Mouse (Mus musculus) c-Kit-positive CD71-negative TER-119-negative erythroid progenitor cells, embryonic 14.5 days (primary cell): ENCODE measurements around the gene Olfr1043.
A peak's percentile ranks its signal among the peaks of the same experiment; 100 is the strongest.

Experiments
- DNase-seq: peaks from one replicate; pipeline ENCODE4 v3.0.0-alpha.2; 2013; ENCODE audit warnings: low read depth

Olfr1043 gene

GRCm38 (mm10) chr2:86167422-86167821 lies at the start of gene Olfr1043:
Gene Olfr1043 (minus strand): TSS chr2:86167522.
- no peak for DNase-seq

- no peak for DNase-seq
Measured at GRCm38 (mm10) chr2:86202909-86203308, 35.6 kb upstream of the Olfr1043 start, which contains the start of gene Olfr1045. Gene Olfr1045 (minus strand): TSS chr2:86203009.

DNA sequence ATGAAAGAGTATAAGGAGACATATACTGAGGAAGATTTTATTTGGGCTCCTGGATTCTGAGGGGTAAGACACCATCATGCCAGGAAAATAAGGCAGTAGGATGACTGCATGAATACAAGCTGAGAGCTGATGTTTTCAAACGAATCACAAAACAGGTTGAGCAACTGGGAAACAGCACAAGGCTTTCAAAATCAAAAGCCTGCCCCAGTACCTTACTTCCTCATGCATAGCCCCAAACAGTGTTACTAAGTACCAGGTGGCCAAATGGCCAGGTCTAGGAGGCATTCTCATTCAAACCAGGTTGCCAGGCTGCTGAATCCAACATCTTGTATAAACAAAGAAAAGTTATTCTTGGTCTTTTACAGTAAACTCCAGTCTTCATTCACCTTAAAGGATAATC lies 28.5 kb upstream of the Olfr1043 start:
- DNase-seq: no peak

DNA sequence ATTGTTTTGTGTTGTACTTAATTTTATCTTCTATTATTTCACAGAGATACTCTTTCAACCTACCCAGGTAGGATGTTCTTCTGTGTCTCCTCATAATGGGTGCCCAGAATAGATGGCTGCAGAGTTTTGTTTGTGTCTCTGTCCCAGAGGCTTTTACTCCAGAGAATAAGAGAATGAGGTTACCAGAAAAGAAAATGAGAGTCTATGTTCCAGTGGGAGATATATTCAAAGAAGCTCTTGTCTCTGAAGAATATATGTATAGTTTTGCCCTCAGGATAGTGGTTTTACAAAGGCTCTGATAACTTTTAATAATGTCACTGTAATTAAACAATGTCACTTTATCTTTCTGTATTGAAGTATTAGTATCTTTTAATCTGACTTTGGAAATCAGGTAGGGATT lies 18.3 kb upstream of the Olfr1043 start, which contains the start of gene Olfr52:
Gene Olfr52 (minus strand): TSS at position 101 of the 400 bp plus-strand sequence.
- no peak for DNase-seq

GRCm38 (mm10) chr2:86179950-86180349 lies 12.6 kb upstream of the Olfr1043 start:
- no peak for DNase-seq

DNA sequence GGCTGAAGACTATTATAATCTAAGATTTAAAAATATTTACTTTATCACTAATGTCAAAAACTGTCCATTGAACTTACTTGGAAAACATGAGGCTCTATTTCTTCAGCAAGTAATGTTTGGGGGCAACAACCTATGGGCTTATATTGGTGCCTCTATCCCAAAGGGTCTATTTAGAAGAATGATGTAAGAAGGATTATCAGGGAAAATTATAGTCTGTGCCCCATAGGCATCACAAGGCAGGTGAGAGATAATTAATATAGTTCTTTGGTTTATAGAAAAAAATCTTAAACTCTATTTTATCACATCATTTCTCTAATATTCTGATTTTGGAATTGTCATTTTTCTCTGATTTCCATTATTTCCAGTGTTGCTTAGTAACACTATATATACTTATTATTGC lies 10.4 kb upstream of the Olfr1043 start, which contains the start of gene Olfr1044:
Gene Olfr1044 (minus strand): TSS at position 101 of the 400 bp plus-strand sequence.
- DNase-seq: no peak

- DNase-seq: peak; percentile 16
Measured at GRCm38 (mm10) chr2:86175422-86175821, 8.1 kb upstream of the Olfr1043 start.

DNA sequence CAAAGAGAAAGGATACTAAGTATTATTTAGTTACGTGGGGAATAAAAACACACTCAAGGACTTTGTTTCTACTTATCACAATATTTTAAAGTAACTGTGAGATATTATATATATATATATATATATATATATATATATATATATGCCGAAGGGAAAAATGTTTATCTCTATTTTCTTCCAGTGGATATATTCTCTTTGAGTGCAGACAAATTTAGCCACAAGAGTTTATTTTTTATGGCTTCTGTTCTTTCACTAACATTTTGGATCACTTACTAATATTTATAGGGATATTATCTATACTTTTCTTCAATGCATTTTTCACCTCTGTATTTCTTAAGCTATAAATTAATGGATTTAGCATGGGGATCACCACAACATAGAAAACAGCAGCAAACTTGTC lies 5.6 kb downstream of the Olfr1043 start, which contains the start of gene Olfr1042:
Gene Olfr1042 (minus strand): TSS at position 101 of the 400 bp plus-strand sequence.
- no peak for DNase-seq

GRCm38 (mm10) chr2:86146632-86147031 lies 20.7 kb downstream of the Olfr1043 start, which contains the start of gene Olfr1040:
Gene Olfr1040 (minus strand): TSS chr2:86146732.
- DNase-seq: no peak

- DNase-seq: no peak
Measured at GRCm38 (mm10) chr2:86135828-86136227, 31.5 kb downstream of the Olfr1043 start, which contains the start of gene Olfr1039. Gene Olfr1039 (minus strand): TSS chr2:86135928.
